Mouse (Mus musculus) retina, postnatal 1 day (tissue): ENCODE data around the gene 4930402H24Rik.
"Not testable (repeated sequence)": the region's sequence is repeated elsewhere in the genome, so short reads cannot be mapped to it uniquely, and the experiment has no call there.

ENCODE experiments used
- DNase-seq: peaks from one replicate; pipeline ENCODE4 v3.0.0-alpha.2; 2012

The 4930402H24Rik gene

GRCm38 (mm10) chr2:130851363-130852246 is 54.6 kb downstream of the 4930402H24Rik start:
- DNase-seq = no peak

GRCm38 (mm10) chr2:130849688-130850087 is 56.5 kb downstream of the 4930402H24Rik start:
- DNase-seq = no peak

- no peak for DNase-seq
Measured at GRCm38 (mm10) chr2:130848313-130848712, 57.9 kb downstream of the 4930402H24Rik start.

GRCm38 (mm10) chr2:130843623-130844022 is 62.6 kb downstream of the 4930402H24Rik start:
- DNase-seq = no peak

GRCm38 (mm10) chr2:130840846-130841245 is 65.4 kb downstream of the 4930402H24Rik start:
- DNase-seq = peak; percentile 96

- DNase-seq = peak; percentile 84
Measured at GRCm38 (mm10) chr2:130839874-130840661, 66.1 kb downstream of the 4930402H24Rik start.

GRCm38 (mm10) chr2:130839528-130839873 is 66.7 kb downstream of the 4930402H24Rik start:
- DNase-seq = no peak

- DNase-seq = peak; percentile 40
Measured at GRCm38 (mm10) chr2:130839084-130839483, 67.1 kb downstream of the 4930402H24Rik start.

GRCm38 (mm10) chr2:130838131-130838530 is 68.1 kb downstream of the 4930402H24Rik start:
- DNase-seq = no peak

- DNase-seq = no peak
Measured at GRCm38 (mm10) chr2:130833699-130834098, 72.5 kb downstream of the 4930402H24Rik start.

GRCm38 (mm10) chr2:130832582-130832981 is 73.6 kb downstream of the 4930402H24Rik start:
- no peak for DNase-seq

- DNase-seq = no peak
Measured at GRCm38 (mm10) chr2:130832012-130832411, 74.2 kb downstream of the 4930402H24Rik start.

- DNase-seq = no peak
Measured at GRCm38 (mm10) chr2:130830236-130830635, 76.0 kb downstream of the 4930402H24Rik start.

- DNase-seq = no peak
Measured at GRCm38 (mm10) chr2:130829496-130829895, 76.7 kb downstream of the 4930402H24Rik start.

- DNase-seq = no peak
Measured at GRCm38 (mm10) chr2:130828668-130829067, 77.5 kb downstream of the 4930402H24Rik start.

- DNase-seq = not testable (repeated sequence)
Measured at GRCm38 (mm10) chr2:130828066-130828465, 78.1 kb downstream of the 4930402H24Rik start.

- no peak for DNase-seq
Measured at GRCm38 (mm10) chr2:130827410-130827809, 78.8 kb downstream of the 4930402H24Rik start.

GRCm38 (mm10) chr2:130818838-130819647 is 87.2 kb downstream of the 4930402H24Rik start:
- DNase-seq = peak; percentile 40

- no peak for DNase-seq
Measured at GRCm38 (mm10) chr2:130817865-130818264, 88.3 kb downstream of the 4930402H24Rik start.

- DNase-seq = no peak
Measured at GRCm38 (mm10) chr2:130816205-130816604, 90.0 kb downstream of the 4930402H24Rik start.

GRCm38 (mm10) chr2:130814492-130814891 is 91.7 kb downstream of the 4930402H24Rik start:
- no peak for DNase-seq

- no peak for DNase-seq
Measured at GRCm38 (mm10) chr2:130813729-130814128, 92.5 kb downstream of the 4930402H24Rik start.

- peak; percentile 19 for DNase-seq
Measured at GRCm38 (mm10) chr2:130812487-130812886, 93.7 kb downstream of the 4930402H24Rik start.
